Comparison of ENCODE assay signal across 10 mouse cellular contexts in the genomic region with DNA sequence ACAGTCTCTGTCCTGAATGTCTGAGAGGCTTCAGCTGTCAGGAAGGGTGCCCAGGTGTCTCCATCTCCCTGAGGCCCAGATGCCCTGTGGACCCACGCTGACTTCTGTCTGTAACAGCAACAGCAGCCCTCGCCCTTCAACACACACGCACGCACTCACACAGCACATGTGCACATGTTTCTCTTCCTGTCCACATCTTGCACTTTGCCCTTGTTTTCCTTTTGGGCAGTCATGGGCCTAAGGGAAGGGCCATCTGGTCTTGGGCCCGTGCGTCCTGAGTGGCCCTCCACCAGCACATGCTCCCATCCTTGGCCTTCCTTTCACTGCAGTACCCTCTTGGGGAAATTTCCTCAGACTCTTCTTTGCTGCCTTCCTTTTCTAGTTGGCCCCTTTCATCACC. TPM values are rescaled to one million over a fixed set of nuclear protein-coding genes. Genes with fewer than 3 reads are reported as not detected.
DNase-seq lines count a peak whose midpoint lies in the region; ATAC-seq and TF ChIP-seq lines count a peak whose summit lies in the region.
"Had no signal": no experiment of that assay in that cellular context is flagged by ENCODE, and none has a peak within 500 bp of the region (broad histone marks: within the 10 kb centered on the region; RNA-seq: fewer than 3 reads in every experiment).

No protein-coding gene starts in this region.

- H3K9me3 ChIP-seq in lung, embryonic 15.5 days: no peaks in the 10 kb centered on the region
- H3K9me3 ChIP-seq in stomach, embryonic 14.5 days (ENCODE audit: control insufficient read depth, low read depth, low read length): no peaks in the 10 kb centered on the region

- peak overlapping the region; percentile 84 for H3K27ac ChIP-seq in lung, embryonic 15.5 days
- peak overlapping the region; percentile 98; the same call in 1 of the 2 replicates for H3K27ac ChIP-seq in stomach, embryonic 14.5 days (ENCODE audit: low read length)

- TF ChIP-seq CTCF in lung, adult 2 months (IDR thresholded peaks at IDR 0.05; ENCODE audit: insufficient read depth, low read length): no peak

- intact Hi-C loops in heart, postnatal 25 days (cut with DNase I): no loop called here

- no peak for ATAC-seq in lung, embryonic 15.5 days (ENCODE audit: borderline replicate concordance, extremely low read depth, low FRiP score, low TSS enrichment)
- no peak for ATAC-seq in stomach, embryonic 14.5 days (ENCODE audit: insufficient number of reproducible peaks, insufficient read depth, low FRiP score, low read depth)
- ATAC-seq: forebrain, embryonic 16.5 days had no signal

- peaks cover 87% of the 10 kb centered on the region for H3K4me1 ChIP-seq in lung, embryonic 15.5 days
- H3K4me1 ChIP-seq in lung, adult 2 months (ENCODE audit: control insufficient read depth, insufficient read depth, low read length): peaks cover 8% of the 10 kb centered on the region; the same call in 1 of the 2 replicates
- peaks cover 45% of the 10 kb centered on the region for H3K4me1 ChIP-seq in stomach, embryonic 14.5 days (ENCODE audit: control insufficient read depth, insufficient read depth, low read length)

- TF ChIP-seq POLR2A in lung, adult 2 months (IDR thresholded peaks at IDR 0.05; ENCODE audit: borderline replicate concordance, extremely low read depth, low read depth, low read length): no peak

- H3K27me3 ChIP-seq in lung, embryonic 15.5 days: peaks cover 44% of the 10 kb centered on the region
- H3K27me3 ChIP-seq in stomach, embryonic 14.5 days (ENCODE audit: control insufficient read depth, insufficient read depth, low read length): no peaks in the 10 kb centered on the region

- H3K4me3 ChIP-seq in lung, embryonic 15.5 days: no peak overlapping the region
- no peak overlapping the region for H3K4me3 ChIP-seq in lung, adult 2 months (replicated peaks; ENCODE audit: extremely low read depth, low read depth, low read length)
- no peak overlapping the region for H3K4me3 ChIP-seq in stomach, embryonic 14.5 days (ENCODE audit: low read depth, low read length)

- 0 out of 2 replicates have a peak overlapping the region, but pooled peaks have one; percentile 3 for H3K4me2 ChIP-seq in lung, embryonic 15.5 days
- H3K4me2 ChIP-seq in stomach, embryonic 14.5 days (replicated peaks; ENCODE audit: low read depth, low read length): peak overlapping the region; percentile 63; the same call in 1 of the 2 replicates

- peaks cover 28% of the 10 kb centered on the region for H3K36me3 ChIP-seq in lung, embryonic 15.5 days
- peaks cover 61% of the 10 kb centered on the region for H3K36me3 ChIP-seq in stomach, embryonic 14.5 days (ENCODE audit: control insufficient read depth, insufficient read depth, low read length)

- peak; percentile 14 for DNase-seq in heart, adult 8-10 months (ENCODE audit: low spot score)
- no peak for DNase-seq in heart, postnatal 25 days (ENCODE audit: low spot score)
- DNase-seq in lung, adult 2 months: no peak
- DNase-seq in kidney, adult 9 months: peak; percentile 57
- no peak for DNase-seq in cerebellum, adult 11-12 months
- no peak for DNase-seq in urinary bladder, adult 2 months (ENCODE audit: low spot score)
- DNase-seq: spleen, adult 18-20 months had no signal

- 70% methylated on average over 6 of the region's 6 CpGs for whole genome bisulfite sequencing in lung, embryonic 15.5 days
- WGBS in lung, adult 2 months: 55% methylated on average over 6 of the region's 6 CpGs
- WGBS in stomach, embryonic 14.5 days: 79% methylated on average over 6 of the region's 6 CpGs

- H3K9ac ChIP-seq in lung, embryonic 15.5 days: no peak overlapping the region
- H3K9ac ChIP-seq in stomach, embryonic 14.5 days (replicated peaks; ENCODE audit: low read depth, low read length): no peak overlapping the region

RNA-seq across cellular contexts. Expression of gene Hic1, which starts 5.9 kb away (rescaled TPM):
- total RNA-seq in heart, adult 8-10 months (2022): 10 to 100 TPM in 3 of 4 experiments, 1 to 10 TPM in 1; 7.6 to 19.4 (median 16.8) TPM
- 10 to 100 TPM; 15.3 to 19.2 TPM for total RNA-seq in heart, postnatal 25 days (2021)
- 20.1 and 21.7 TPM in 2 replicates for polyA plus RNA-seq in lung, embryonic 15.5 days (2015; fragmentation: Nextera tagmentation; extraction: Ambion mirVana)
- 21.4 and 33.8 TPM in 2 replicates for polyA plus RNA-seq in lung, adult 2 months (2012; rRNA removed)
- polyA plus RNA-seq in stomach, embryonic 14.5 days (2014; fragmentation: Nextera tagmentation; extraction: Ambion mirVana): 13.8 and 16.9 TPM in 2 replicates
- 16.9 and 20.7 TPM in 2 replicates for polyA plus RNA-seq in urinary bladder, adult 2 months (2012; rRNA removed)

RNA-seq across cellular contexts. Expression of gene Ovca2, which starts 15.3 kb away (rescaled TPM):
- total RNA-seq in heart, adult 8-10 months (2022): 1 to 10 TPM; 5.6 to 6.9 (median 5.9) TPM
- total RNA-seq in heart, postnatal 25 days (2021): 1 to 10 TPM; 6.0 to 6.1 TPM
- 25.5 and 26.2 TPM in 2 replicates for polyA plus RNA-seq in lung, embryonic 15.5 days (2015; fragmentation: Nextera tagmentation; extraction: Ambion mirVana)
- 15.3 and 21.1 TPM in 2 replicates for polyA plus RNA-seq in lung, adult 2 months (2012; rRNA removed)
- 26.7 and 29.1 TPM in 2 replicates for polyA plus RNA-seq in stomach, embryonic 14.5 days (2014; fragmentation: Nextera tagmentation; extraction: Ambion mirVana)
- 16.0 and 19.9 TPM in 2 replicates for polyA plus RNA-seq in urinary bladder, adult 2 months (2012; rRNA removed)

RNA-seq across cellular contexts. Expression of gene Dph1, which starts 27.7 kb away (rescaled TPM):
- 10 to 100 TPM in 2 of 4 experiments, 1 to 10 TPM in 2; 8.1 to 11.2 (median 9.7) TPM for total RNA-seq in heart, adult 8-10 months (2022)
- 1 to 10 TPM; 7.4 to 9.0 TPM for total RNA-seq in heart, postnatal 25 days (2021)
- polyA plus RNA-seq in lung, embryonic 15.5 days (2015; fragmentation: Nextera tagmentation; extraction: Ambion mirVana): 20.4 and 21.0 TPM in 2 replicates
- polyA plus RNA-seq in lung, adult 2 months (2012; rRNA removed): 21.0 and 25.7 TPM in 2 replicates
- polyA plus RNA-seq in stomach, embryonic 14.5 days (2014; fragmentation: Nextera tagmentation; extraction: Ambion mirVana): 20.1 and 20.5 TPM in 2 replicates
- polyA plus RNA-seq in urinary bladder, adult 2 months (2012; rRNA removed): 20.1 and 26.6 TPM in 2 replicates

RNA-seq across cellular contexts. Expression of gene Rtn4rl1, which starts 30.2 kb away (rescaled TPM):
- total RNA-seq in heart, adult 8-10 months (2022): 1 to 10 TPM; 5.2 to 7.9 (median 6.8) TPM
- 1 to 10 TPM; 9.7 to 9.8 TPM for total RNA-seq in heart, postnatal 25 days (2021)
- polyA plus RNA-seq in lung, embryonic 15.5 days (2015; fragmentation: Nextera tagmentation; extraction: Ambion mirVana): 1.8 and 3.3 TPM in 2 replicates
- polyA plus RNA-seq in lung, adult 2 months (2012; rRNA removed): 11.6 and 12.5 TPM in 2 replicates
- polyA plus RNA-seq in stomach, embryonic 14.5 days (2014; fragmentation: Nextera tagmentation; extraction: Ambion mirVana): 0.88 and 1.7 TPM in 2 replicates
- polyA plus RNA-seq in urinary bladder, adult 2 months (2012; rRNA removed): 23.3 and 34.8 TPM in 2 replicates

Comparison
In these comparisons a context has a peak if more than half of its experiments do, and no peak if none do; other contexts are left out.
1. DNase-seq: peak in heart, adult 8-10 months (single experiment) and kidney, adult 9 months (single experiment); none in heart, postnatal 25 days (single experiment), lung, adult 2 months (single experiment), cerebellum, adult 11-12 months (single experiment) and urinary bladder, adult 2 months (single experiment).